Mouse (Mus musculus) embryonic facial prominence, embryonic 15.5 days (tissue): ENCODE measurements around the gene Plin3. TPM values are rescaled to one million over a fixed set of nuclear protein-coding genes. Genes with fewer than 3 reads are reported as not detected.

Experiments used
- ATAC-seq: fragments of 200-750 bp; cut with Nextera tagmentation; 2 replicates; pipeline ENCODE4 v1.8.0; 2017; ENCODE audit warnings: low read depth, moderate TSS enrichment; ENCODE audit not compliant: insufficient number of reproducible peaks, low FRiP score, low TSS enrichment
- H3K27ac ChIP-seq: fragments of 300-500 bp; sonication (generic); replicated peaks from 2 replicates; pipeline ENCODE4 v1.5.1; 2015; ENCODE audit warnings: mild to moderate bottlenecking, inconsistent platforms
- H3K27me3 ChIP-seq: fragments of 300-500 bp; sonication (generic); 2 replicates; pipeline ENCODE4 v1.6.1; 2015; ENCODE audit warnings: inconsistent platforms
- H3K36me3 ChIP-seq: fragments of 300-500 bp; sonication (generic); 2 replicates; pipeline ENCODE4 v1.6.1; 2015; ENCODE audit warnings: mild to moderate bottlenecking, inconsistent platforms
- H3K4me1 ChIP-seq: fragments of 300-500 bp; sonication (generic); 2 replicates; pipeline ENCODE4 v1.6.1; 2015; ENCODE audit warnings: inconsistent platforms
- H3K4me2 ChIP-seq: fragments of 300-500 bp; sonication (generic); replicated peaks from 2 replicates; pipeline ENCODE4 v1.6.1; 2015; ENCODE audit warnings: mild to moderate bottlenecking, inconsistent platforms
- H3K4me3 ChIP-seq: fragments of 300-500 bp; sonication (generic); replicated peaks from 2 replicates; pipeline ENCODE4 v1.5.1; 2015; ENCODE audit warnings: mild to moderate bottlenecking, inconsistent platforms
- H3K9ac ChIP-seq: fragments of 300-500 bp; sonication (generic); 2 replicates; pipeline ENCODE4 v1.6.1; 2015; ENCODE audit warnings: inconsistent platforms
- H3K9me3 ChIP-seq: fragments of 300-500 bp; sonication (generic); replicated peaks from 2 replicates; pipeline ENCODE4 v1.6.1; 2016; ENCODE audit warnings: inconsistent platforms
- WGBS: fragments of 180-500 bp; shearing (Covaris S2); methylation state at CpG from one replicate; pipeline ENCODE4 v1.1.7; 2015; 5-methylcytosine and 5-hydroxymethylcytosine counted together
- polyA plus RNA-seq: library from polyadenylated mRNA; unstranded; fragments of >200 nt; fragmentation: Nextera tagmentation; extraction: Ambion mirVana; gene quantifications from 2 replicates; pipeline ENCODE4 v1.2.1, GENCODE M21; 2015

Gene Plin3
- polyA plus RNA-seq, 1 experiment from 2014 or later: 89.5 TPM

DNA sequence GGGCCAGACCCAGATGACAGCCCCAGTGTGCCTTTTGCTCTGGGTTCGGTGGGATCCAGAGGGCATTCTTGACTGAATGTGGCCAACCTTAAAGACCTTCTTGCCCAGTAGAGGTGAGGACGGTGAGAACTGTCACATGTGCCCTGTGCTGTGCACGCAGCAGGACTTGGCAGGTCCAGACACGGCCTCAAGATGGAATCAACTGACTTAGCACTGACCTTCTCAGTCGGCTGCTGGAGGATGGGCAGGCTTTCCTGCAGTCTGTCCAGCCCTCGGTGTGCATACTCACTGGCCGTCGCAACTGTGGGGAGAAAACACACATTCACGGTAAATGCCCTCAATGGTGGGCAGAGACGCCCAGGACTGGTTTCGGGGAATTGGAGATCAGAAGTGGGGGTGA, 6.7 kb downstream of the Plin3 start:
- Histone ChIP-seq H3K27me3 (no peaks in the 10 kb centered on the region), H3K4me3 (no peak overlapping the region), H3K9ac (no peak overlapping the region), H3K27ac (no peak overlapping the region), H3K36me3 (peaks cover 55% of the 10 kb centered on the region), H3K4me2 (no peak overlapping the region), H3K4me1 (peaks cover 40% of the 10 kb centered on the region), H3K9me3 (no peaks in the 10 kb centered on the region)
- 92% methylated on average over 11 of the region's 11 CpGs for WGBS
- no peak for ATAC-seq

DNA sequence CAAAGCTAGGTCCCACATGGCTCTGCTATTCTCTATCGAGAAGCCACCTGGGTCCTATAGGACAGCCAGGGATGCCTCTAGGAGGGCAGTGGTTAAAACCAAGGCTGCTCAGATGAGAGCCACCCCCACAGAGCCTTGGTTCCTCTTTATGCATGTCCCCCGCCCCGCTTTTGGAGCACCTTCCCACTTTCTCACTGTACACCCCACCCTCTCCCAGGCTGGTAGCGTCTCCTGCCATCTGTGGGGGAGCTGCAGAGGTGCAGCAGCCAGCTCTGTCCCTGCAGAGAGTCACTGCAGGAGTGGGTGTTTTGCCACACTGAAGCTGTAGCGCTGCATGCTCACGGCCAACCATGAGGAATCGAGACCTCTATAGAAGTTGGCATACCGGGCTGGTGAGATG, 9.4 kb downstream of the Plin3 start:
- H3K27ac ChIP-seq: no peak overlapping the region
- H3K27me3 ChIP-seq: no peaks in the 10 kb centered on the region
- no peak overlapping the region for H3K4me3 ChIP-seq
- peaks cover 74% of the 10 kb centered on the region for H3K36me3 ChIP-seq
- H3K9me3 ChIP-seq: no peaks in the 10 kb centered on the region
- H3K9ac ChIP-seq: no peak overlapping the region
- ATAC-seq: no peak
- 87% methylated on average over 8 of the region's 8 CpGs for WGBS
- H3K4me1 ChIP-seq: peaks cover 29% of the 10 kb centered on the region
- H3K4me2 ChIP-seq: no peak overlapping the region

DNA sequence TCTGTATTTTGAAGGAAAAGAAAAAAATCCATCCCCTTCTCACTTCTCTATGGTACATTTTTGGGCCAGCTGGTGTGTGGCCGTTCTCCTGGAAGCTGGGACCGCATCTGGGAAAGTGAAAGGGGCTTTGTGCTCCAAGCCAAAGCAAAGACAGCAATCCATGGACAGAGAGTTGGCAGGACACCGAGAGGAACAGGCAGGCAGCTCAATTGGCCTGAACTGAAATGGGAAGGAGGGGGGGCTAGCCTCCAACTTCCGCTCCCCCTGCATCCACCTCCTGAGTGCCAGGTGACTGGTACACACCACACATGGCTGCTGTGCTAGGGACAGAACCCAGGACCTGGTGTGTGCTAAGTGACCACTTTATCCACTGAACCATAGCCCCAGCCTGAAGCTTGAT, 9.9 kb downstream of the Plin3 start:
- Histone ChIP-seq H3K27ac (no peak overlapping the region), H3K4me1 (peaks cover 27% of the 10 kb centered on the region)

DNA sequence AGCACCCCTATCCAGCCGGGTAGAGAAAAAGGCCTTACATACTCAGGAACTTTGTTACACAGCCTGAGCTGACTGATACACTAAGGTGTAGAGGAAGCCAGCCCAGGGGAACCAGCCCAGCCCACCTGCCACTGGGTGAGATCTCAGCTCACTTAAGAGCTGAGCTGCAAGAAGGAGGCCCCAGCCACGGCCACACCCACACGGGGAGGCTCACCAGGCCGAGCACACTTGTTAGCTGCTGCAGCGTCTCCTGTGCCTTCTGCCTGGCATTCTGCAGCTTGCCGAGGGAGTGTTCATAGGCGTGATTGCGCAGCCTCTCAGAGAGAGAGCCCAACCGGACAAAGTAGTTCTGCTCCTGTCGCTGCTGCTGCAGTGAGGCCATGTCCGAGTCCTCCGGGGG, 11.5 kb downstream of the Plin3 start:
- WGBS: 86% methylated on average over 12 of the region's 12 CpGs
- H3K36me3 ChIP-seq: peaks cover 65% of the 10 kb centered on the region
- peak overlapping the region; percentile 39; the same call in 1 of the 2 replicates for H3K27ac ChIP-seq
- ATAC-seq: no peak
- no peak overlapping the region for H3K4me3 ChIP-seq
- H3K4me1 ChIP-seq: peaks cover 29% of the 10 kb centered on the region
- H3K4me2 ChIP-seq: no peak overlapping the region
- H3K9me3 ChIP-seq: no peaks in the 10 kb centered on the region
- no peaks in the 10 kb centered on the region for H3K27me3 ChIP-seq
- no peak overlapping the region for H3K9ac ChIP-seq

More for the DNA sequence above, 9.9 kb downstream of the Plin3 start:
- Histone ChIP-seq H3K27me3 (no peaks in the 10 kb centered on the region), H3K4me2 (no peak overlapping the region), H3K36me3 (peaks cover 75% of the 10 kb centered on the region), H3K9ac (no peak overlapping the region), H3K4me3 (no peak overlapping the region), H3K9me3 (no peaks in the 10 kb centered on the region)
- ATAC-seq: no peak
- 77% methylated on average over 4 of the region's 4 CpGs for WGBS

DNA sequence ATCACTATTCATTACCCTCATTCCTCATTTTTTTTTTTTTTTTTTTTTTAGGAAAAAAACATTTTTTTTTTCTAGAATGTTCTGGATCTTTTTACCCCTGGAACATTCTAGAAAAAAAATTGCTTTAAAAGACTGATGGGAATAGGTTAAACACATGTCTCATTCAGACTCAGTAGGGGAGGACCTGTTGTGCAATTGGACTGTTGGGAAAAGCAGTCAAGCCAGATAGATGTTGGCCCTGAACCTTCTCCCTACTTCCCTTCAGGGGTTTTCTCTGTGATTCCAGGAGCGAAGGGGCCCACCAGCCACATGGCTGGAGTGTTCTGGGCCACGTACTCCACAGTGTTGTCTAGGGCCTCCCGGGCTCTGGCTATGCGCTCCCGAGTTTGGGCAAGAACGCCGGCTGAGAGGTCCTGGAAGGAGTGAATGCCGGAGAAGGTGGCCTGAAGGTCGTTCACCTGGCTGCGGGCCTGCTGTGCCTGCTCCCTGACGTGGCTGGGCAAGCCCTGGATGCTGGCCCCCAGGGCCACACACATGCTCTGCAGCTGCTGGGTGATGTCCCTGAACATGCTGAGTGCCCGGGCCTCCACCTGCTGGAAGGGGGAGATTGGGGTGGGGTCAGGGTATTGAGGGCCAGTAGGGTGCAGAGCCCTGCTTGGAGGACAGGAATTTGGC, 13.1 kb downstream of the Plin3 start:
- Histone ChIP-seq H3K4me1 (peaks cover 33% of the 10 kb centered on the region), H3K27me3 (no peaks in the 10 kb centered on the region), H3K9me3 (no peaks in the 10 kb centered on the region), H3K27ac (no peak overlapping the region; the same call in 1 of the 2 replicates), H3K9ac (no peak overlapping the region), H3K4me3 (no peak overlapping the region), H3K36me3 (peaks cover 49% of the 10 kb centered on the region), H3K4me2 (no peak overlapping the region)
- ATAC-seq: no peak
- WGBS: 81% methylated on average over 12 of the region's 12 CpGs

DNA sequence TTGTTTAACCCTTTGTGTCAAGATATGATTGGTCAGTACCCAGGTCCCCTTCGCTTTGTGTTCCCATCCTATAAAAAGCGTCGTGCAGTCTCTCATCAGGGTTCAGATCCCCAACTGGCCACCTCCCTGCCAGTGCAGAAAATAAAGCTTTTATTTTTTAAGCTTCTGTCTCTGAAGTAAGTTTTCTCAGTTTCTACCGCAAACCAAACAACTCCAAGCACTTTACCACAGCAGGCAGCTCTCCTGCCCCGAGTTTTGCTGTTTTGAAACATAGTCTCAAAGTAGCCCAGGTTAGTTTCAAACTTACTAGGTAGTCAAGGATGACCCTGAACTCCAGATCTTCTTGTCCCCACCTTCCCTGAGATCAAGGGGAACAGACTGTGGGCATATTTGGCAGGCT, 14.3 kb downstream of the Plin3 start:
- WGBS: 90% methylated on average over 5 of the region's 5 CpGs
- peak overlapping the region; percentile 86; the same call in 1 of the 2 replicates for H3K27ac ChIP-seq
- H3K4me3 ChIP-seq: no peak overlapping the region
- ATAC-seq: no peak
- no peak overlapping the region for H3K9ac ChIP-seq
- H3K27me3 ChIP-seq: no peaks in the 10 kb centered on the region
- no peaks in the 10 kb centered on the region for H3K9me3 ChIP-seq
- no peak overlapping the region for H3K4me2 ChIP-seq
- peaks cover 45% of the 10 kb centered on the region for H3K4me1 ChIP-seq
- H3K36me3 ChIP-seq: peaks cover 39% of the 10 kb centered on the region

DNA sequence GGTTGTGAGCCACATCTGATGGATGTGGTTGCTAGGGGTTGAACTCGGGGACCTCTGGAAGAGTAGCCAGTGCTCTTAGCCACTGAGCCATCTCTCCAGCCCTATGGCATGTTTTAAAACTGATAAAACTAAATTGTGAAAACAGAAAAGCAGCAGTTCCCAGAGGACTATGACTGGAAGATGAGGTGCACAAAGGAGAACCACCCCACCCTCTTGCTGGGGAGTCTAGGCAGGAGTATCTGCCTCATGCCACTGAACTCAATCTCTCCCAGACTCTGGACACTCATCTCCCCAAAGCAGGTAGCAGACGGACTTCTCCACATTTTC, 15.1 kb downstream of the Plin3 start:
- Histone ChIP-seq H3K9me3 (no peaks in the 10 kb centered on the region), H3K4me1 (peaks cover 50% of the 10 kb centered on the region), H3K9ac (no peak overlapping the region), H3K4me3 (0 out of 2 replicates have a peak overlapping the region, but pooled peaks have one; percentile 53), H3K27ac (peak overlapping the region; percentile 86), H3K27me3 (no peaks in the 10 kb centered on the region), H3K36me3 (peaks cover 33% of the 10 kb centered on the region), H3K4me2 (peak overlapping the region; percentile 56)
- no peak for ATAC-seq
- WGBS: 38% methylated on average over 2 of the region's 2 CpGs

DNA sequence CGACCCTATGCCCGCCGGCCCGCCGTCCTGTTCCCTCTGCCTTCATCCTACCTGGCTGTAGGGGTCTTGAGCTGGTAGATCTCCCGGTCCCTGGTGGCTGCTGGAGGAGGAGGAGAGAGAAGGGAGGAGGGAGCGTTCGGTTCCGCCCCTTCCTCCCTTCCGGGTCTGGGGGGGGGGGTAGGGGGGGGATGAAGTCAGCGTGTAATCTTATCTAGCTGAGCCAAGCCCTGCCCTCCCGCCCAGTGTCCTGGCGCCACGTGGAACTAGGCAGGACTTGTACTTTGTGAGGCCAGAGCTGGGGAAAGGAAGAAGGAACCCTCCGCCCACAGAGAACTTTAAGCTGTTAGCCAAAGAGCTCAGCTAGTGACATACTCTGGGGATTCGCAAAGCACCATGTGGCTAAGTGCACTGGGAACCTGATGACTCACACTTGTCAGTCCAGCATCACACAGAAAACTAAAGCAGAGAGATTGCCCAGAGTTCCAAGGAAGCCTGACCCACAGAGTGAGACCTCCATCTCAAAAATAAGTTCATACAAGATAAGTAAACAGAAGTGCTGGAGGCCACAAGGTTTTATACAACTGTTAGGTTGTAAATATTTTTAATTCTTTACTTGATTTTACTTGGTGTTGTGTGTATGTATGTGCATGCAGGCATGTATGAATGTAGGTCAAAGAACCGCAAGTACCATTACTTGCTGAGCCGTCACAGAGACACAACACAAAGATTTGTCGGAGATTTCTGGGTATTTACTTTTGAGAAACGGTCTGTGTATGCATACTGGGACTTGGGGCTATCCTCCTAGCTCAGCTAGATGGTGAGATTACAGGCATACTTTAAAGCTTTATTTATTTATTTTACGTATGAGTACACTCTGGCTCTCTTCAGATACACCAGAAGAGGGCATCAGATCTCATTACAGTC, 15.8 kb downstream of the Plin3 start, which contains the start of gene Ticam1:
TSS of gene Ticam1 (minus strand) at position 144 of the 924 bp plus-strand sequence.
- peaks cover 37% of the 10 kb centered on the region for H3K36me3 ChIP-seq
- peak within 1 kb of the TSS; percentile 53 for H3K4me3 ChIP-seq
- H3K27me3 ChIP-seq: no peaks in the 10 kb centered on the region
- peaks cover 50% of the 10 kb centered on the region for H3K4me1 ChIP-seq
- peak within 1 kb of the TSS; percentile 86 for H3K27ac ChIP-seq
- WGBS: 3% methylated on average over 21 of the region's 21 CpGs
- peak within 1 kb of the TSS; percentile 56 for H3K4me2 ChIP-seq
- H3K9ac ChIP-seq: peak within 1 kb of the TSS; percentile 50
- ATAC-seq: peak; percentile 92
- no peaks in the 10 kb centered on the region for H3K9me3 ChIP-seq

DNA sequence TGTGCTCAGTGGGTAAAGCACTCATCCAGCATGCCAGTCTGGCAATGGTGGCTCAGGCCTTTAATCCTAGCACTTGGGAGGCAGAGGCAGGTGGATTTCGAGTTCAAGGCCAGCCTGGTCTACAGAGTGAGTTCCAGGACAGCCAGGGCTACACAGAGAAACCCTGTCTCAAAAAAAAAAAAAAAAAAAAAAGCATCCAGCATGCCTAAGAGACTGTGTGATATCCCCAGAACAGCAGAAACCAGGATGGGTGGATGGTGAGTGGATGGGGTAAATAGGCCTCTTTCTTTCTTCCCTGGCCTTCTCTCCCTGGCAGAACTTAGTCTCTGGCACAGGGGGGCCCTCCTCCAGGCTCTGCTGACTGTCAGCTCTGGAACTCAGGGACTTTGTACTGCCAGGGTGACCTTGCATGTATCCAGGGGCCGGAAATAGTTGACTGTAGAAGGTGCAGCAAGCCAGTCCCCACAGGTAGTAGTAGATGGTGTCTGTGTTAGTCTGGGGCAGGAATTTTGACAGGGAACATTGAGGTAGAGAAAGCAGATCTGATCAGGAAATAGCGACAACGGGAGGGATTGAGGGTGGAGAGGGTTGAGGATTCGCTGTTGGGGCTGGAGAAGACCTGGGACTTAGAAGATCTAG, 16.7 kb downstream of the Plin3 start:
- Histone ChIP-seq H3K27ac (peak overlapping the region; percentile 86), H3K9me3 (no peaks in the 10 kb centered on the region), H3K4me1 (peaks cover 43% of the 10 kb centered on the region), H3K27me3 (no peaks in the 10 kb centered on the region), H3K9ac (peak overlapping the region; percentile 50), H3K4me2 (peak overlapping the region; percentile 56), H3K36me3 (peaks cover 37% of the 10 kb centered on the region), H3K4me3 (peak overlapping the region; percentile 53)
- ATAC-seq: no peak
- 22% methylated on average over 5 of the region's 5 CpGs for WGBS

DNA sequence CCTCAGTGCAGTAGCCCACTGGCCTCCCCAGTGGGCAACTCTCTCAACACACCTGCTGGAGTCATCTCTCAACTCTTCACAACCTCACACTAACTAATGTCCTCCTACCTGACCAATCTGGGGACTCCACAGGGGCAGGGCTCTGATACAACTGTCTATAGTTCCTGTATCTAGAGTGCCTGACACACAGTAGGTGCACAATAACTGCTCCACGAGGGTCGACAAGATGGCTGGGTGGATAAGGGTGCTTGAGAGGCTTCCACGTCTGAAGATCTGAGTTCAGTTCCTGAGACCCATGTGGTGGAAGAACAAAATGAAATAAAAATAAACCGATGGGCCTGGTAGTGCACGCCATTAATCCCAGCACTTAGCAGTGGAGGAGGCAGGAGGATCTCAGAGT, 18.7 kb downstream of the Plin3 start:
- H3K27ac ChIP-seq: no peak overlapping the region
- H3K9ac ChIP-seq: no peak overlapping the region
- H3K4me3 ChIP-seq: no peak overlapping the region
- no peaks in the 10 kb centered on the region for H3K27me3 ChIP-seq
- H3K4me1 ChIP-seq: peaks cover 39% of the 10 kb centered on the region
- WGBS: 86% methylated on average over 5 of the region's 5 CpGs
- no peak for ATAC-seq
- H3K36me3 ChIP-seq: peaks cover 33% of the 10 kb centered on the region
- no peaks in the 10 kb centered on the region for H3K9me3 ChIP-seq
- H3K4me2 ChIP-seq: no peak overlapping the region

DNA sequence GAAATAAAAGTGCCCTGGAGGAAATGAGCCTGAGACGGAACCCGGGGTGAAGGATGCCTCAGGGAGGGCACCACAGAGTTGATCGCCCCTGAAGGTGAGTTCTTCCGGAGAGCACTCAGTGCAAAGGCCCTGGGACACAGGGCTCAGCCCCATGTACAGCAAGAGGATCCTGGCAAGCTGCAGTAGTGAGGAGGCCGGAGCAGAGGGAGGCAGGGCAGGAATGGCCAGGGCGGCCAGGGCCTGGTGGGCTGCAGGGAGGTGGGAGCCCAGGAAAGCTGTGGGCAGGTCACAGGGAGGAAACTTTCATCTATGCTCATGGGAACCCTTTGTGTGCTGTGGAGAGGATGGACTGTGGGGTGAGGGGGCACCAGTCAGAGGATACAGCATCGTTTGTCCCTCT, 19.2 kb downstream of the Plin3 start:
- peaks cover 29% of the 10 kb centered on the region for H3K36me3 ChIP-seq
- no peaks in the 10 kb centered on the region for H3K27me3 ChIP-seq
- no peak overlapping the region for H3K4me2 ChIP-seq
- no peak overlapping the region for H3K9ac ChIP-seq
- H3K4me1 ChIP-seq: peaks cover 42% of the 10 kb centered on the region
- WGBS: 80% methylated on average over 7 of the region's 7 CpGs
- no peak overlapping the region for H3K4me3 ChIP-seq
- no peak overlapping the region for H3K27ac ChIP-seq
- H3K9me3 ChIP-seq: no peaks in the 10 kb centered on the region
- no peak for ATAC-seq
